Mouse (Mus musculus) fat pad, adult 2 months (tissue): ENCODE data around the gene Nfrkb.

Source experiments
- DNase-seq: peaks from one replicate; pipeline ENCODE4 v3.0.0-alpha.2; 2011; ENCODE audit warnings: low read depth, low spot score; ENCODE audit errors: extremely low read depth

Gene Nfrkb

GRCm38 (mm10) chr9:31385947-31386354 lies at the start of gene Nfrkb:
Gene Nfrkb, plus strand, starts transcription at chr9:31386192.
- DNase-seq: peak; percentile 21

GRCm38 (mm10) chr9:31344289-31344831 lies 41.6 kb upstream of the Nfrkb start:
- DNase-seq: no peak

- no peak for DNase-seq
These were observed 39.4 kb upstream of the Nfrkb start for GRCm38 (mm10) chr9:31346575-31347080.

- DNase-seq: no peak
These were observed 37.5 kb upstream of the Nfrkb start for GRCm38 (mm10) chr9:31348458-31348857.

- DNase-seq: no peak
These were observed 37.1 kb upstream of the Nfrkb start for GRCm38 (mm10) chr9:31348915-31349314.

GRCm38 (mm10) chr9:31352716-31353115 lies 33.3 kb upstream of the Nfrkb start:
- no peak for DNase-seq

- no peak for DNase-seq
These were observed 32.5 kb upstream of the Nfrkb start for GRCm38 (mm10) chr9:31353518-31353917.

- no peak for DNase-seq
These were observed 31.9 kb upstream of the Nfrkb start for GRCm38 (mm10) chr9:31354051-31354450.

GRCm38 (mm10) chr9:31363698-31364609 lies 22.0 kb upstream of the Nfrkb start:
- no peak for DNase-seq

- no peak for DNase-seq
These were observed 20.9 kb upstream of the Nfrkb start for GRCm38 (mm10) chr9:31365086-31365485.

GRCm38 (mm10) chr9:31371740-31372139 lies 14.3 kb upstream of the Nfrkb start:
- DNase-seq: no peak

GRCm38 (mm10) chr9:31376661-31377060 lies 9.3 kb upstream of the Nfrkb start:
- no peak for DNase-seq

GRCm38 (mm10) chr9:31384786-31385499 lies 1.0 kb upstream of the Nfrkb start:
- DNase-seq: no peak

- DNase-seq: no peak
These were observed 507 bp upstream of the Nfrkb start for GRCm38 (mm10) chr9:31385500-31385869.

- DNase-seq: no peak
These were observed 582 bp downstream of the Nfrkb start for GRCm38 (mm10) chr9:31386368-31387180.

- no peak for DNase-seq
These were observed 1.2 kb downstream of the Nfrkb start for GRCm38 (mm10) chr9:31387206-31387605.

GRCm38 (mm10) chr9:31400441-31400840 lies 14.4 kb downstream of the Nfrkb start:
- DNase-seq: no peak

GRCm38 (mm10) chr9:31404311-31404710 lies 18.3 kb downstream of the Nfrkb start:
- no peak for DNase-seq

GRCm38 (mm10) chr9:31405217-31405616 lies 19.2 kb downstream of the Nfrkb start:
- no peak for DNase-seq

GRCm38 (mm10) chr9:31412165-31412564 lies 26.2 kb downstream of the Nfrkb start:
- DNase-seq: no peak

GRCm38 (mm10) chr9:31418821-31419220 lies 32.8 kb downstream of the Nfrkb start:
- no peak for DNase-seq
